Mouse (Mus musculus) MEL (cell line): ENCODE results near the gene Trim50.

Experiments
- CTCF ChIP-seq, 3 experiments: IDR thresholded peaks in 2 of 3; conservative IDR thresholded peaks in 1 of 3; 2 replicates each; pipeline ENCODE4 v1.5.1; 2011 to 2012; ENCODE audit warnings: low read length in 3 of 3, low read depth in 2 of 3, mild to moderate bottlenecking in 2 of 3, improper control_type of control experiment in 1 of 3, inconsistent platforms in 1 of 3, mixed read lengths in 1 of 3, moderate library complexity in 1 of 3; ENCODE audit not compliant: control insufficient read depth in 1 of 3, insufficient read depth in 1 of 3, poor library complexity in 1 of 3, severe bottlenecking in 1 of 3
- ELF1 ChIP-seq: IDR thresholded peaks from 2 replicates; pipeline ENCODE4 v1.6.1; 2014; ENCODE audit warnings: low read depth, mild to moderate bottlenecking, inconsistent platforms, low read length, improper control_type of control experiment, moderate library complexity
- GATA1 ChIP-seq: IDR thresholded peaks from 2 replicates; pipeline ENCODE4 v1.6.1; 2011; ENCODE audit warnings: low read depth, low read length, improper control_type of control experiment
- TBP ChIP-seq: IDR thresholded peaks from 2 replicates; pipeline ENCODE4 v1.8.0; 2011; ENCODE audit warnings: low read depth, low read length, improper control_type of control experiment
- USF2 ChIP-seq, 2 experiments: IDR thresholded peaks; 2 replicates each; pipeline ENCODE4 v1.6.1; 2011 to 2012; ENCODE audit warnings: improper control_type of control experiment in 2 of 2, low read length in 2 of 2, borderline replicate concordance in 1 of 2, inconsistent platforms in 1 of 2, low read depth in 1 of 2, mild to moderate bottlenecking in 1 of 2; ENCODE audit not compliant: insufficient read depth in 1 of 2

DNA sequence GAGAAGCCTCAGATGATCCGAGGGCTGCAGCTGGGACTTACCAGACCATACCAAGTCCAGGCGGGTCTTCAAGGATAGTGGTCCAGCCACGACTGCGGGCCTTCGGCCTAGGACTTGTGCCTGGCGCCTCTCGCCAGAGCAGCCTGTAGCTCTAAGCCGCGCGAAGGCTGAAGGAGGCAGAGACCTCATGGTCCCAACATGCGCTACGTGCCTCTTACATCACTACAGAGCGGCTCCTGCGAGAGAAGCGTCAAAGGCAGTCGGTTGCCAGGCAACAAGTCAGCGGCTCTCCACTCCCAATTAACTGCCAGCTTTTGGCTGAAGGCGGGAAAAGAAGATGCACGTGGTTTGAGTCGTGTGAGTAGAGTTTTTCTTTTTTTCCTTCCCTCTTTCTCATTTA is 51.5 kb downstream of the Trim50 start:
- TF ChIP-seq TBP (no peak), USF2 (IDR thresholded peaks at IDR 0.05; ENCODE audit: borderline replicate concordance in 1 of 2, insufficient read depth in 1 of 2, low read depth in 1 of 2, low read length in 2 of 2) (no peak), GATA1 (no peak), CTCF (IDR thresholded peaks at IDR 0.05 in 2 of 3, conservative IDR thresholded peaks at IDR 0.05 in 1 of 3; ENCODE audit: control insufficient read depth in 1 of 3, insufficient read depth in 1 of 3, low read depth in 2 of 3, low read length in 3 of 3, poor library complexity in 1 of 3, severe bottlenecking in 1 of 3) (no peak), ELF1 (no peak)
